Mouse (Mus musculus) forebrain, embryonic 14.5 days (tissue): ENCODE measurements at regions not wholly inside any gene's neighbourhood (a gene's known extent, or its start where the extent isn't known, plus 50 kb on each side); places are given as distances from the start of the nearest gene placed in this dataset.

Source experiments
- ATAC-seq: fragments of 200-750 bp; cut with Nextera tagmentation; 2 replicates; pipeline ENCODE4 v1.8.0; 2017; ENCODE audit warnings: mild to moderate bottlenecking, moderate library complexity
- DNase-seq: peaks from one replicate; pipeline ENCODE4 v3.0.0-alpha.2; 2015; ENCODE audit warnings: low spot score
- H3K27ac ChIP-seq: fragments of 300-500 bp; sonication (generic); 2 replicates; pipeline ENCODE4 v1.5.1; 2014; ENCODE audit warnings: low read depth, mild to moderate bottlenecking, control low read depth, low read length, moderate library complexity
- H3K27me3 ChIP-seq: fragments of 300-500 bp; sonication (generic); replicated peaks from 2 replicates; pipeline ENCODE4 v1.6.1; 2014; ENCODE audit warnings: low read length, control low read depth, mixed read lengths; ENCODE audit not compliant: control insufficient read depth, insufficient read depth
- H3K36me3 ChIP-seq: fragments of 300-500 bp; sonication (generic); 2 replicates; pipeline ENCODE4 v1.6.1; 2014; ENCODE audit warnings: low read length, control low read depth; ENCODE audit not compliant: control insufficient read depth, insufficient read depth
- H3K4me1 ChIP-seq: fragments of 300-500 bp; sonication (generic); 2 replicates; pipeline ENCODE4 v1.6.1; 2014; ENCODE audit warnings: antibody characterized with exemption, low read length, control low read depth; ENCODE audit not compliant: control insufficient read depth, insufficient read depth
- H3K4me2 ChIP-seq: fragments of 300-500 bp; sonication (generic); 2 replicates; pipeline ENCODE4 v1.6.1; 2014; ENCODE audit warnings: mild to moderate bottlenecking, control low read depth, low read length
- H3K4me3 ChIP-seq: fragments of 300-500 bp; sonication (generic); 2 replicates; pipeline ENCODE4 v1.5.1; 2014; ENCODE audit warnings: low read depth, low read length, control low read depth
- H3K9ac ChIP-seq: fragments of 300-500 bp; sonication (generic); 2 replicates; pipeline ENCODE4 v1.6.1; 2014; ENCODE audit warnings: mild to moderate bottlenecking, low read length, control low read depth, moderate library complexity
- H3K9me3 ChIP-seq: fragments of 300-500 bp; sonication (generic); replicated peaks from 2 replicates; pipeline ENCODE4 v1.6.1; 2016; ENCODE audit warnings: low read length, control low read depth, mixed read lengths; ENCODE audit not compliant: control insufficient read depth
- WGBS: fragments of 180-500 bp; shearing (Covaris S2); extraction: QIAGEN DNeasy Blood & Tissue Kit; methylation state at CpG from one replicate; pipeline ENCODE4 v1.1.7; 2014; 5-methylcytosine and 5-hydroxymethylcytosine counted together

DNA sequence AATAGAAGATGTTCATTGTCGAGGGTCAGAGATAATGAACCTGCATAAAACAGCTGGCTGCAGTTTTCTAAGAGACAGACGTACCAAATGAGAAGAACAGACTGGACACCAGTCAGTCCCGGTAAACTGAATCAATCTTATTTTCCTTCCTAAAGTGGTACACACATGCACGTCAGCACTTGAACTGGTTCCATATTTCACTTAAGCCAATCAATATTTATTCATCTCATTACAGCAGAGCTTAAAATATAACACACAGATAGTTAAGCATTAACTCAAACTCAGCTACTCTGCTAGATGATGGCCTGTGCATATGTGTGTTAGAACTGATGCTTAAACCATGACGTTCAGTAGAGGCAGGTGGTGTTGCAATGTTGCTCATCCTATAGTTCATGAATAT, 72.3 kb upstream of the Esrrg start:
- DNase-seq (no peak), ATAC-seq (no peak)
- Histone ChIP-seq H3K9ac (no peak overlapping the region), H3K36me3 (no peaks in the 10 kb centered on the region), H3K27me3 (no peaks in the 10 kb centered on the region), H3K4me2 (no peak overlapping the region), H3K4me1 (no peaks in the 10 kb centered on the region), H3K4me3 (no peak overlapping the region), H3K9me3 (no peaks in the 10 kb centered on the region), H3K27ac (no peak overlapping the region)
- WGBS: 87% methylated on average over 5 of the region's 5 CpGs

GRCm38 (mm10) chr1:187556718-187557117, 51.9 kb upstream of the Esrrg start:
- no peak for DNase-seq
- Histone ChIP-seq H3K27ac (no peak overlapping the region), H3K36me3 (no peaks in the 10 kb centered on the region), H3K4me1 (no peaks in the 10 kb centered on the region), H3K27me3 (no peaks in the 10 kb centered on the region), H3K9ac (no peak overlapping the region), H3K4me2 (no peak overlapping the region), H3K4me3 (no peak overlapping the region), H3K9me3 (no peaks in the 10 kb centered on the region)
- no peak for ATAC-seq
- WGBS: 97% methylated on average over 3 of the region's 3 CpGs
